Mouse (Mus musculus): ENCODE data around the gene 1700122O11Rik. TPM values are rescaled to one million over a fixed set of nuclear protein-coding genes. Genes with fewer than 3 reads are reported as not detected.

The 1700122O11Rik gene
- polyA plus RNA-seq, 1 experiment from 2014 or later: not detected

DNA sequence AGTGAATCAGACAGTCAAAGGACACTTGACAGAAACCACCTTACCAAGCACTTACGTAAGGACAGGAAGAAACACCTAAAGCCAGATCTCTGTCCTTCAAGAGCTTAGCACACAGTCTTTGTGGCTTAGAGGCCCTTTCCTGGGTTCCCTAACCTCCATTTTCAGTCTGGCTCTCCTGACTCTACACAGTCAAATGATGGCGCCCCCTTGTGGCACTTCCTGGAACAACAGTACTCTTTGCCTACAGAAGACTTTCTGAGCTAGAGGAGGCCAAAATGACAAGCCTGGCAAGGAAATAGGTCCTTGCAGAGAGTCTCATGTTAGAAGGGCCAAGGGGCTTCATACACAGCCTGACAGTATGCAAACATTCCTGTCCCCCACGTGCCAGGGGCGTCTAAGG is 7.5 kb upstream of the 1700122O11Rik start:
- 36% methylated on average over 4 of the region's 4 CpGs for WGBS
- H3K36me3 ChIP-seq (replicated peaks): no peaks in the 10 kb centered on the region
- ATAC-seq (replicated peaks): no peak
- H3K9ac ChIP-seq: no peak overlapping the region
- H3K27me3 ChIP-seq (replicated peaks): 0 out of 2 replicates have a peak, but pooled peaks cover 3% of the 10 kb centered on the region
- no peak overlapping the region for H3K27ac ChIP-seq
- H3K9me3 ChIP-seq: no peaks in the 10 kb centered on the region
- no peak overlapping the region for H3K4me2 ChIP-seq
- no peak overlapping the region for H3K4me3 ChIP-seq
- H3K4me1 ChIP-seq: peaks cover 10% of the 10 kb centered on the region

DNA sequence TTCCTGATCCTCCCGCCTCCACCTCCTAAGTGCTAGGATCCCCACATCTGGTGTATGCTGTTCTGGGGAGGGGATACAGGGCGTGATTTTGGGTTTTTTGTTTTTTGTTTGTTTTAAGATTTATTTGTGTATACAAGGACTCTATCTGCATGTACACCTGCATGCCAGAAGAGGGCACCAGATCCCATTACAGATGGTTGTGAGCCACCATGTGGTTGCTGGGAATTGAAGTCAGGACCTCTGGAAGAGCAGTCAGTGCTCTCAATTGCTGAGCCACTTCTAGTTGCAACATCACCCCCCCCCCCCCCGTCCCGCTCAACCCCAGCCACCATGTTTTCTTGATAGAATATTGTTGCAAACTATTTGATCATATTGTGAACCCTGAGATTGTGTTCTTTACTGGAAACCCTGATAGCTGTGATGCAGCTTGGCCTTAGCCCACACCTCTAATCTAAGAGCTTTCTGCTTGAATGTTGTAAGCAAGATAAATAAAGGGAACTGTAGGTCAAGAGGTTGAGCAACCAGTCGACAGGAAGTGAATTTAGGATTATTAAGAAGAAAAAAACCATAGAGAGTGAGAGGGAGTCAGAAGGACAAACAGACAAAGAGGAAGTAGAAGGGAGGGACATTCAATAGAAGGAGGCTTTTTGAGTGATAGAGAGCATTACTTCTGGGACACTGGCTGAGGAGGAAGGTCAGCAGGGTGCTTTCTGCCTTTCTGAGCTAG is 5.2 kb upstream of the 1700122O11Rik start:
- H3K9me3 ChIP-seq: no peaks in the 10 kb centered on the region
- ATAC-seq (replicated peaks): no peak
- H3K4me2 ChIP-seq: no peak overlapping the region
- peaks cover 16% of the 10 kb centered on the region for H3K4me1 ChIP-seq
- H3K9ac ChIP-seq: no peak overlapping the region
- WGBS: 82% methylated on average over 5 of the region's 5 CpGs
- 0 out of 2 replicates have a peak, but pooled peaks cover 3% of the 10 kb centered on the region for H3K27me3 ChIP-seq (replicated peaks)
- no peak overlapping the region for H3K27ac ChIP-seq
- no peak overlapping the region for H3K4me3 ChIP-seq
- no peaks in the 10 kb centered on the region for H3K36me3 ChIP-seq (replicated peaks)

DNA sequence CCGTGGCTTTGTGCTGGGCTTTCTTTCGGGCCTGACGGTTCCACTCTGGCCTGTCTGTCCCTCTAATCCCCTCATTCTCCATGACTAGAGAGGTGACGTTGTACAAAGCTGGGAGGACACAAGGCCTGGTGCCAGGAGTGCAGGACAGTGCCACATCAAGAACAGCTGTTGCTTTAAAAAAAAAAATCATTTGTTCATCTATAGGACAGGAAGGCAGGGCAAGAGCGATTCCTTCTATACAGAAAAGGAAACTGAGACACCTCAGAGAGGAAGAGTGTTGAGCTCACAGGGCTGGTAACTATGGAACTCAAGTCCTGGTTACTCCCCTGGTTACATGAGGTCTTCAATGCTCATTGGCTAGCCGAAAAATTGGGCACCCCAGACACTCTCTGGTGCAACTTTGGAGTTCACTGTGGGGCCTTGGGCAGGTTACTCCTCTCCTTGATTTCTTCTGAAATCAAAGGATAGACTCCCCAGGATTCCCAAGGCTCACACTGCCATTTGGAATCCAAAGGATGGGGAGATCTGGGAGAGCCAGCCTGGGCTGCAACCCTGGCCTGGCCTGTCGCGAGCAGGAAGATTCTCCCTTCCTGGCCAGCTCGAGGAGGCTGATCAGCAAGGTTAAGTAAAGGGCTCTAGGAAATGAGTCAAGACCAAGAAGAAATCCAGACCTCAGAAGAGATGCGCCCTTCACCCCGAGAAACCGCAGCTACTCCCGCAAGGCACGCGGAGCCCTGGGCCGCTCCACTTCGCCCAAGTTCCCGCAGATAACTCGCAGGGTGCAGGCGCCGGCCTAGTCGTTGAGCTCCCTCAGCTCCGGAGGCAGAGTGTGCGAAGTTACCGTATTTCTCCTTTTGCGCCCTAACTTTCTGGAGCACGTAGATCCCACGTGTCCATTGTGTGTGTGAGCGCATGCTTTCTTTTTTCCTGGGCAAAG is 3.5 kb upstream of the 1700122O11Rik start:
- Histone ChIP-seq H3K9ac (no peak overlapping the region), H3K27ac (peak overlapping the region; percentile 61), H3K4me3 (peak overlapping the region; percentile 17; the same call in 1 of the 2 replicates), H3K4me1 (peaks cover 16% of the 10 kb centered on the region), H3K27me3 (replicated peaks) (peaks cover 6% of the 10 kb centered on the region; the same call in 1 of the 2 replicates), H3K4me2 (peak overlapping the region; percentile 44), H3K9me3 (no peaks in the 10 kb centered on the region), H3K36me3 (replicated peaks) (no peaks in the 10 kb centered on the region)
- ATAC-seq (replicated peaks): peak; percentile 84
- WGBS: 6% methylated on average over 29 of the region's 29 CpGs

DNA sequence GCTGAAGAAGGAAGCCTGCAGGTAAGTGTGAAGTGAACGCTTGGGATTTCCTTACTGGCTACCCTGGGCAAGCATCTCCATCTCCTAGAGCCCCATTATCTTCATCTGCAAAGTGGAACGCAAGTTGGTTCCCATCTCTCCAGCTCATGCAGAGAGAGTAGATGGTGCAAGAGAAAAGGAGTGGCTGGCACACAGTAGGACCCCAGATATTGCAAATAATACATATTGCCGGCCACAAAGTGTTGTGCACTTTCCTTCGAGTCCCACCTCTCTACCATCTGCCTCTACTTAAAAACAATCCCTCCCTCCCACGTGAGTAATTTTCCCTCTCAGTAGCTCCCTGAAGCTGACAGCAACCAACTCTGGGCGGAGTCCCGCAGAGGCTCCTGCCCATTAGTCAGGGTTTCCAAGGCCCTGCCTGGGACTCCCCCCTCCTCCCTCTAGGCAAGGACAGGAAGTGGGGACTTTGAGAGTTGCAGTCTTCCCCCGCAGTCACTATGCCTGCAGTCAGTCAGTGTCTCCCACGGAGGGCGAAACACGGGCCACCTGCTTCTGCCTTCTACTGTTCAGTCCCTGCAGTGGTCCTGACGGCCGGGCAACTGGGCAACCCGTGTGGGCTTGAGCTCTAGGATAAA is 1.3 kb upstream of the 1700122O11Rik start:
- H3K27ac ChIP-seq: no peak overlapping the region
- no peak overlapping the region for H3K9ac ChIP-seq
- peaks cover 16% of the 10 kb centered on the region for H3K4me1 ChIP-seq
- no peak overlapping the region for H3K4me3 ChIP-seq
- WGBS: 15% methylated on average over 14 of the region's 14 CpGs
- no peaks in the 10 kb centered on the region for H3K36me3 ChIP-seq (replicated peaks)
- no peaks in the 10 kb centered on the region for H3K9me3 ChIP-seq
- peaks cover 6% of the 10 kb centered on the region; the same call in 1 of the 2 replicates for H3K27me3 ChIP-seq (replicated peaks)
- H3K4me2 ChIP-seq: no peak overlapping the region
- peak; percentile 40; the same call in 1 of the 2 replicates for ATAC-seq (replicated peaks)

DNA sequence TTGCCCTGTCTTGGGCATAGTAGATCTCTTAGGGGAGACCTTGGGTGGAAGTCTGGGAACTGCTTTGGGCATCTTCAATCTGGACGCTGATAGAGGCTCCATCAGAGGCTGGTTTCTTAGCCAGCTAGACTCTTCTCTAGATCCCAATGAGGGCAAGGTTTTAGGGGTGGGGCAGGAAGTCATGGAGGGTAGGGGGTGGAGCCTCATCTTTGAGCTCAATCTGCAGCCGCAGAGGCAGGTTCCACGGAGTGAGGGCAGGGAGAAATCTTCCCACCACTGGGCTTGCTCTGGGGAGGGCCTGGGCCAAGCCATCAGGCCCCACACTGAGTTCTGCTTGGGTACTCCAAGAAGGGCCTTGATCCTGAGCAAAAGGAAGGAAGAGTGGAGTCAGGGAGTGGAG is 1.2 kb downstream of the 1700122O11Rik start:
- peaks cover 14% of the 10 kb centered on the region for H3K4me1 ChIP-seq
- no peaks in the 10 kb centered on the region for H3K36me3 ChIP-seq (replicated peaks)
- H3K27ac ChIP-seq: no peak overlapping the region
- no peak overlapping the region for H3K4me2 ChIP-seq
- peaks cover 6% of the 10 kb centered on the region for H3K27me3 ChIP-seq (replicated peaks)
- no peak overlapping the region for H3K4me3 ChIP-seq
- WGBS: 68% methylated on average over 3 of the region's 3 CpGs
- no peaks in the 10 kb centered on the region for H3K9me3 ChIP-seq
- ATAC-seq (replicated peaks): no peak
- no peak overlapping the region for H3K9ac ChIP-seq

DNA sequence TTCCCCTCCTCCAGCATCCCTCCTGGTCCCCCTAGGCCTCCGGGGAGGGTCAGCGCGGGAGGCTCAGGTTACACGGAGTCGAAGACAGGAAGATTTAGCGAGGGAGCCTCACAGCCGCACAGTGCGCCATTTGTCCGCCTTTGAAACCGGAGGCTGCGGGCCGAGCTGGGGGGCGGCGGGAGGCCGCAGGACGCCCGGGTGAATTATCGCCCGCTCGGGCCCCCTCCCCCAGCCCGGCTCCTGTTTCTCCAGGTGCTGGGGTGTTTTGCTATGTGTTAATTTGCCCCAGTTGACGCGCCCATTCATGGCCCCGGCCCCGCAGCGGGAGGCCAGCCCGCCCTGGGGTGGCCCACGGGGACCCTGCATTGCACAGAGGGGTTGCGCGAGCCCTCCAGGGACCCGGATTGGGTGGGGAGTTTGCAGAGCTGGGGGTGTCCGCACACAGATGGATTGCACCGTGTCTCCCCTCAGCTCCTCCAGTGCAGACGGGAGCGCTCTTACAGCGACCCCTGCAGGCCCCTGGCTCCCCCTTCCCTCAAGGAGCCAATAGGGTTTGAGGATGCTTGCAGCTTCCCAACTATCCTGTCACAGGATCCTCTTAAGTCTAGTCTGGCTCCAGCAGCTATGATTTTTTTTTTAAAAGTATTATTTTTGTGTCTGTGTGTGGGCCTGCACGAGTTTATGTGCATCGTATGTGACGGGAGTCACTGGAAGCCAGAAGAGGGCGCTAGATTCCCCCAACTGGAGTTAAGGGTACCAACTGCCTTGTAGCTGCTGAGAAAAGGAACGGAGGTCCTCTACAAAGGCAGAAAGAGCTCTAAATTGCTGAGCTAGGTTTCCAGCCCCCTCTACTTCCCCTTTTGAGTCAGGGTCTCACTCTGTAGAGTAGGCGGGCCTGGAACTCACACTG is 6.3 kb downstream of the 1700122O11Rik start:
- Histone ChIP-seq H3K36me3 (replicated peaks) (no peaks in the 10 kb centered on the region), H3K4me3 (peak overlapping the region; percentile 32), H3K4me2 (peak overlapping the region; percentile 65), H3K4me1 (peaks cover 23% of the 10 kb centered on the region), H3K27ac (no peak overlapping the region), H3K9me3 (no peaks in the 10 kb centered on the region), H3K9ac (peak overlapping the region; percentile 33), H3K27me3 (replicated peaks) (peaks cover 10% of the 10 kb centered on the region)
- ATAC-seq (replicated peaks): peak; percentile 47; the same call in 1 of the 2 replicates
- 5% methylated on average over 42 of the region's 42 CpGs for WGBS

DNA sequence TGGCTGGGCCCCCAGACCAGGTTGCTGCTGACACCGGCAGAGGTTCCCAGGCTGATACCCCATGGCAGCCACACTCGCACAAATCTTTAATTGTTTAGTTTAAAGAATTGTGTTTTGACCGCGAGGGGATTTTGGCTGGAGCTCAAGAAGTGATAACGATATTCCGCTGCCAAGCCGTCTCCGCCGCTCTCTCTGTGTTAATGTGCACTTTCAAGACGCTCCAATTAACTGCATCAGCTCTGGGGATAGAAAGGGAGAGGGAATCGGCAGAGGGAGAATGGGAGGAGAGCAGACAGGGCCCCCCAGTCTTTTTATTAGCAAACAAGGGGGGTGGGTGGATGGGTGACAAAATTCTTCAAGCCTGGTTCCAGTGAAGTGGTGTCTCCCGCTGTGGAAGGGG is 8.9 kb downstream of the 1700122O11Rik start:
- no peaks in the 10 kb centered on the region for H3K36me3 ChIP-seq (replicated peaks)
- no peak overlapping the region for H3K4me3 ChIP-seq
- H3K4me1 ChIP-seq: peaks cover 23% of the 10 kb centered on the region
- H3K4me2 ChIP-seq: peak overlapping the region; percentile 20
- ATAC-seq (replicated peaks): no peak
- H3K27me3 ChIP-seq (replicated peaks): peaks cover 10% of the 10 kb centered on the region
- 0 out of 2 replicates have a peak overlapping the region, but pooled peaks have one; percentile 34 for H3K27ac ChIP-seq
- H3K9ac ChIP-seq: no peak overlapping the region
- no peaks in the 10 kb centered on the region for H3K9me3 ChIP-seq
- WGBS: 11% methylated on average over 12 of the region's 12 CpGs

DNA sequence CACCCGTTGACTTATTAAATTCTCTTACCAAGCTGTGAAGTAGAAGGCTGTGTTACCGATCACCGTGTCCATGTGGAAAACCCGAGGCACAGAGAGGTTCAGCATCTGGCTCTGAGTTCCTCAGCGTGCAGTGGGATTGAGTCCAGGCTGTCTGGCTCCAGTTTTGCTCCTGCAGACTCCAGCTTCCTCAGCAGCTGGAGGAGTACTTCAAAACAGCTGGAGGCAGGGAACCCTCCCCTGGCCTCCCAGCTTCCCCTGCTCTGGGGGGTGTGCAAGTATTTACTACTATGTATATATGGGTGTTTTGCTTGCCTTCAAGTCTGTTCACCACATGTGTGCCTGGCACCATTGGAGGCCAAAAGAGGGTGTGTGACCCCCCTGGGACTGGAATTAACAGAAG is 9.8 kb downstream of the 1700122O11Rik start:
- Histone ChIP-seq H3K36me3 (replicated peaks) (no peaks in the 10 kb centered on the region), H3K9me3 (no peaks in the 10 kb centered on the region), H3K4me2 (no peak overlapping the region), H3K27ac (no peak overlapping the region), H3K4me3 (no peak overlapping the region), H3K4me1 (peaks cover 23% of the 10 kb centered on the region), H3K27me3 (replicated peaks) (peaks cover 10% of the 10 kb centered on the region; the same call in 1 of the 2 replicates), H3K9ac (no peak overlapping the region)
- no peak for ATAC-seq (replicated peaks)
- 87% methylated on average over 5 of the region's 5 CpGs for WGBS

DNA sequence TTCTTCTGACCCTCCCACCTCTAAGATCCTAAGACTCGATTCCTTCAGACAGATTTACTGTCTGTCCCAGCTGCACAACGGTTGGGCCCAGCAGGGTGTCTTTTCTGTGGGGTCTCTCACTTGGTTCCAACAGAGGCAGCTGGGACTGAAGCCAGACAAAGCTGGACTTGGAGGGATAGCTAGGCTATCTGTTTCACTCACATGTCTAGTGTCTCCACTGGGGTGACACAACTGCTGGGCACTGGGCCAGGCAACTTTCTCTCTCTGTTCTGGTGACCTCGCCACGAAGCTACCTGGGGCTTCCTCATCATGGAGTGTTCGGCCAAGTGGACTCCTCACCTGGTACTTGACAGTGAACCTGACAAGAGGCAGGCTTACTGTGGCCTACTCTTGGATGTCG is 10.4 kb downstream of the 1700122O11Rik start:
- WGBS: 67% methylated on average over 6 of the region's 6 CpGs

DNA sequence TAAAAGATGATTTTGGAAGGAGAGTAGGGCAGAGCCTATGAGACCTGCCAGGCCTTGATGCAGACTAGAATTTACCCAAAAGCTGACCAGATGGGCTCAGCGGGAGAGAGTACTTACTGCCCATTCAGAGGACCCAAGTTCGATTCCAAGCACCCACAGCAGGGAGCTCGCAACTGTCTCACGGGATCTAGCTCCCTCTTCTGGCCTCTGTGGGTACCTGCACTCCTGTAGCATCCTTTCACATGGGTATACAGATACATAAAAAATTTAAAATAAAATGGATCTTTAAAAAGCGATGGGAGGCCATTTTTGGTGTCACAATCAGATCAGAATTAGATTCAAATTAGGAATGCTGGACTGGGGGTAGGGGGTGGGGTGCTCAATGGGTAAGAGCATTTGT is 11.1 kb downstream of the 1700122O11Rik start:
- H3K9ac ChIP-seq: no peak overlapping the region
- no peak overlapping the region for H3K27ac ChIP-seq
- H3K9me3 ChIP-seq: no peaks in the 10 kb centered on the region
- 92% methylated on average over 5 of the region's 5 CpGs for WGBS
- no peaks in the 10 kb centered on the region for H3K36me3 ChIP-seq (replicated peaks)
- H3K4me2 ChIP-seq: no peak overlapping the region
- no peak overlapping the region for H3K4me3 ChIP-seq
- H3K27me3 ChIP-seq (replicated peaks): peaks cover 7% of the 10 kb centered on the region; the same call in 1 of the 2 replicates
- peaks cover 23% of the 10 kb centered on the region for H3K4me1 ChIP-seq
- no peak for ATAC-seq (replicated peaks)

More for the DNA sequence above, 10.4 kb downstream of the 1700122O11Rik start:
- Histone ChIP-seq H3K9ac (no peak overlapping the region), H3K36me3 (replicated peaks) (no peaks in the 10 kb centered on the region), H3K9me3 (no peaks in the 10 kb centered on the region), H3K4me3 (no peak overlapping the region), H3K4me1 (peaks cover 23% of the 10 kb centered on the region), H3K27ac (no peak overlapping the region), H3K27me3 (replicated peaks) (peaks cover 10% of the 10 kb centered on the region; the same call in 1 of the 2 replicates), H3K4me2 (no peak overlapping the region)
- no peak for ATAC-seq (replicated peaks)

DNA sequence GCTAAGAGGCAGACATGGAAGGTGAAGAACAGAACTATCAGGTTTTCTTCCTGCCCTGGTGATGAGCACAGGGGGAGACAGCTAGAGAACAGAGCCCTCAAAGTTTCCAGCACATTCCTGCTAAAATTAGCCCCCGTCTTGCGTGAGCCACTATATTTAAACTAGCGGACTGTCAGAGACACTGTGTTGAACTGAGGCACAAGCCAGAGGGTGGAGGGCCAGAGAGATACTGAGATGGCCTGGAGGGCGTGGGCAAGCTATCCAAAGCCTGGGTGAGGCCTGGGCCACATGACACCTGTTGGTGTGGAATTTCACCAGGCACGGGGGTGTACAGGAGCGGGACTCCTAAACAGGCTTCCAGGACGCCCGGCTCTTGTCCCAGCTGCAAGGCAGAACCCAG is 14.0 kb downstream of the 1700122O11Rik start:
- Histone ChIP-seq H3K27ac (no peak overlapping the region), H3K27me3 (replicated peaks) (no peaks in the 10 kb centered on the region), H3K9ac (no peak overlapping the region), H3K36me3 (replicated peaks) (no peaks in the 10 kb centered on the region), H3K4me3 (no peak overlapping the region), H3K4me2 (no peak overlapping the region), H3K4me1 (peaks cover 2% of the 10 kb centered on the region), H3K9me3 (no peaks in the 10 kb centered on the region)
- 81% methylated on average over 8 of the region's 8 CpGs for WGBS
- ATAC-seq (replicated peaks): no peak
